Mouse (Mus musculus): ENCODE data around the gene Slc35e3.
"Not testable (repeated sequence)": the region's sequence is repeated elsewhere in the genome, so short reads cannot be mapped to it uniquely, and the experiment has no call there.

The Slc35e3 gene

DNA sequence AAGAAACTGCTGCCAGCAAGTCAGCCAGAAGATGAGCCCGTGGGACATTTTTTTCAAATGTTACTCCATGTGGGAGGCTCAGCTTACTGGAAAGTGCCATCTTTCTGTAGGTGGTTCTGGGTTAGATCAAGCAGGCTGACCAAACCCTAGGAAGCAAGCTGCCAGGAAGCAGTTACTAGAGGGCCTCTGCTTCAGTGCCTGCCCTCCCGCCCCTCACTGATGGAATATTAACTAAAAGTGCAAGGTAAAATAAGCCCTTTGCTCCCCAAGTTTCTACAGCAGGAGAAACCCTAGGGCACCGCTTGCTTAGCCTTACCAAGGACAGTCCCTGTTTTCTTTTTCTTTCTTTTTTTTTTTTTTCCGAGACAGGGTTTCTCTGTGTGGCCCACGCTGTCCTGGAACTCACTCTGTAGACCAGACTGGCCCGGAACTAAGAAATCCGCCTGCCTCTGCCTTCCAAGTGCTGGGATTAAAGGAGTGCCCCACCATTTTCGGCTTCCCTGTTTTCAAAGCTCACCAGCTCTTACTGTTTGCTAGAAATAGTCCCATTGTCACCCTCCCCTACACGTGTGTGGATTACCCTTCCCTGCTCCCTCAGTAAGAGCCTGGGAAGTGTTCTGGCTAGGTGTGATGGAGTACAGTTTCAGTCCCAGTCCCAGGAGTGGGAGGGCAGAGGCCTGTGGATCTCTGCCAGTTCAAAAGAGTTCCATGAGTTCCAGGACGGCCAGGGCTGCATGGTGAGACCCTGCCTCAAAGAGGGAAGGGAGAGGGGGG is 2.3 kb upstream of the Slc35e3 start:
- DNase-seq = no peak

DNA sequence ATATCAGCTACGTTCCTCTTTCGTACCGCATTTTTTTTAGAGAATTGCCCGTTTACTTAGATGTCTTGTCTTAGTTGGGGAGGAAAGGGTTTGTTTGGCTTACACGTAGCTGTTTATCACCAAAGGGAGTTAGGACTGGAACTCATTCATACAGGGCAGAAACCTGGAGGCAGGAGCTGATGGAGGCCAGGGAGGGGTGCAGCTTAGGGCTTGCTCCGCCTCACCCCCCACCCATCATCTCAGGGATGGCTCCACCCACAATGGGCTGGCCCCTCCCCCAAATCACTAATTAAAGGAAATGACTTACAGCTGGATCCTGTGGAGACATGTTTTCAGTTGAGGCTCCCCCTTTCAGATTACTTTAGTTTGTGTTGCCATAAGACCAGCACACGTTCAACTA is 1.5 kb upstream of the Slc35e3 start:
- no peak for DNase-seq

DNA sequence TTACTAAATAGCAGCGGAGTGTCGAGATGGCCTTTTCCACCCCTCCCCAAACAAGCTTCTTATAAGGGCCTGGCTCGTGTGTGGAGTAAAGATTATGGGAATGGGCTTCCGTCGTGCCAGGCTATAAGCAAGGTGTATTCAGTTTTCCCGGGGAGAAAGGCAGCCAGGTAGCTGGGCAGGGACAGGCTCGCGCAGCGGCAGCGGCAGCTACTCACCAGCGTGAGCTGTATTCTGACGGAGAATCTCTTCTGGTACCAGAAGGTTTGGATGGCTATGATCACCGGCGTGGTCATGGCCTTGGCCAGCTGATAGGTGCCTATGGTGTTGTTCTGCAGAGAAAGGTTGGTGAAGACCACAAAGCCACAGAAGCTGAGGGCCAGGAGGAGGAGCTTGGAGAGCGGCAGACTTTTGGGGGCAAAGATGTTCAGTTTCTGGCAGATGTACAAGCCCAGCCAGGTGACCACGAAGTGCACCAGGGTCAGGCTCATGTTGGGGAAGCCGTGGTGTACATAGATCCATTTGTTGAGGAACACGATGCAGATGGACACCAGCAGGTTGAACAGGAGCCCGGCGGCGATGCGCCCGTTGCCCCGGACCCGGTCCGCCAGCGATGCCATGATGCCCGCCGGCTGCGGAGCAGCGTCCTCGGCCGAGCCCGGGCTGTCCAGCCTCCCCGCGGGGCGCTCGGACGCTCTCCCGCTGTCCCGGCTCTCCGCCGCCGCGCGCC is 432 bp downstream of the Slc35e3 start:
- DNase-seq = peak; percentile 16 to 36

DNA sequence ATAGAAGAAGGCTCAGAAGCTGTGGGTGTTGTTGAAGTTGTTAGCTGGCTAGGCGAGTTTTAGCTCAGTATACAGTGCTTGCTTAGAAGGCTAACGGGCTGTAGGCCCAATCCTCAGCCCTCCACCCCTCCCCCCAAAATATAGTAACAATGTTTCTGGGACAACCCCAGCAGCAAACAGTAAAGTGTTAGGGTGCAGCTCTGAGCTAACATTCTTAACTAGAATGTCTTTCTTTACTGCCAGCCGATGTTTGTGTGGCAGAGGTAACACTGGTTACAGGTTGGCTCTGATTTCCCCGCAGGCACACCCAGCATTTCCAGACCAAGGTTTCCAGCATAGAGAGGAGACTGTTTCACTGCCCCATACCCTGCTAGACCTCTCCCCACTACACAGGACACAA is 2.2 kb downstream of the Slc35e3 start:
- DNase-seq = no peak

DNA sequence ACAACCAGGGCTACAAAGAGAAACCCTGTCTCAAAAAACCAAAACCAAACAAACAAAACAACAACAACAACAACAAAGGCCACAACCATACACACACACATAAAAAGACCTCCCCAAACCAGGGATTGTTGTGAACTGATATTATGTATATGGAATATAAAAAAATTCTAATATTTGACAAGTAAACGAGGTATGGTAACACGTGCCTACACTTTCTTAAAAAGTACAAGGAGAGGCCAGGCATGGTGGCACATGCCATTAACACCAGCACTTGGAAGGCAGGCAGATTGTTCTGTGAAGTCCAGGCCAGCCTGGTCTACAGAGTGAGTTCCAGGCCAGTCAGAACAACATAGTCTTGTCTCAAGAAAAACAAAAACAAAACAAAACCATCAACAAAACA is 3.0 kb downstream of the Slc35e3 start:
- no peak for DNase-seq

DNA sequence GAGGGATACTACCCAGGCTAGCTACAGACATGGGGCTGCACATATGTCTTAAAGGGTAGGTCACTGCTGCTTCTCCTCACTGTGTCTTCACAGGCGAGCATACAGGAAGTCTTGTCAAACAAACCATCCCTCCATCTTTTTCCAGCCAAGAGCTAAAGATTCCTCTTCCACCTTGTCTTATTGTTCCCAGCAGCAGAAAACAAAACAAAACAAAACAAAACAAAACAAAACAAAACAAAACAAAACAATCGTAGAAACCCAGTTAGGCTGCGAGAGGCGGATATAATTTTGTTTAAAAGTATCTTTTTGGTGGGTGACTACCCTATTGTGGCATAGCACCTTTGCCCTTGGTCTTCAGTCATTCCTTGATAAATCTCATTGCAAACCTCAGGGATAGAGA is 3.5 kb downstream of the Slc35e3 start:
- no peak for DNase-seq

DNA sequence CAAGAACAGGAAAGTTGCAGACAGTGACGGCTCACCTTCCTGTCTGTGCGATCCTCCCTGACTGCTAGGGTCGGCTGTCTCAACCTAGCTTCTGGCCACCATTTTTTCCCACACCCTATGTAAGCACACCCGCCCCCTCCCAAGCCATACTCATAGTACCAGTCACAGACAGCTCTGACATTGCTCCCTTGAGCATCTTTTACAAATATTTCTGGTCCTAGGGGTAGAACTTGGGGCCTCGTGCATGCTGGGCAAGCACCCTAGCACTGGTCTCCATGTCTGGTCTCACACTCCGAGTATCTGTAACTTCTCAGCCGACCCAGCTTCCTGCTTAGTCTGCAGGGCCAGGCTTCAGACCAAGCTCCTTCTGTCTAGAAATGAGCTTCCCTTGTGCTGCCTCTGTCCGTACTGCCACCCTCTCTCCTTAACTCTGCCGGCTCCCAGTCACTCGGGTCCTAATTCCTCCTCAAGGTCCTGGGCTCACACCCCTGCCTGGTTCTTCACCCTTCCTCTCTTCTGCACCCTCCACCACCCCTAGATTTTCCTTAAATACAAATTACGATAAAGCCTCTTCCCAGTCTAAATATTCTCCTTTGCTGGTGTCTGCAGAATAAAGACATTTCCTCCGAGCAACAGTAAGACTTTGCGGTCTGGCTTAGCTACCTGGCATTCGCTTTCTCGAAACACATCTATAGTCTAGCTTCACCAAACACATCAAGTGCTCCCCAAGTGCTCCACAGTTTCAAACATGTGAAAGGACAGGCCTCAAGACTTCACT is 4.3 kb downstream of the Slc35e3 start:
- no peak for DNase-seq

DNA sequence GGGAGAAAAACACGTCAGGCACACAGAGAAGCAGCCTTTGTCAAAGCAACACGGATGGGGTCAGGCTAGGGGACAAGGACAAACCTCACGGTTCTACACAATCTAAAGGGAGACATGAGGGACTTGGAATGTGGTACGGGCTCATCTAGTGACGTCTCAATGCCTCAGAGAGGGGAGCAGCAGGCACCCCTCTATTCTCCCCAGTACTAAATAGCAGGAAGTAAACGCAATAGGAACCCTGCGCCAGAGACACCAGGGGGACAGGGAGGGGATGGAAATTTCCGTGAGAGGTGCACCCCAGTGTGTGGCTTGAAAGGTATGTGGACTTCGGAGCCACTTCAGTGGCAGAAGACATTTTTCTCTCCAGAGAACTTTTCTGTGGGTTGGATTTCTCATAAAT is 5.2 kb downstream of the Slc35e3 start:
- no peak for DNase-seq

DNA sequence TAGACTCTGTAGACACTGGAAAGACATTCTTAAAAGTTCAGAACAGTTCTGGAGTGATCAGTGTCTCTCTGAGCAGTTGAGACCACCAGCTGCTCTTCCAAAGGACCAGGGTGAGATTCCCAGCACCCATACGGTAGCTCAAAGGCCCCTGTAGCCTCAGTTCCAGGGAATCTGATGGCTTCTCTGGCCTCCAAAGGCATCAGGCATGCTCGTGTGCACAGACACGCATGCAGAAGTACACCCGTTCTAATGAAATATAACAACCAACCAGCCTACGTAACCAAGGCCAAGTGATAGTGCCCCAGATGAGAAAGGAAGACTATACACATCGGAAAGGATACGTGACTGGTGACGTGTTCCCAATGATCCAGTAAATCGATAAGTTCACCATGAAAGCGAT is 6.0 kb downstream of the Slc35e3 start:
- no peak for DNase-seq

DNA sequence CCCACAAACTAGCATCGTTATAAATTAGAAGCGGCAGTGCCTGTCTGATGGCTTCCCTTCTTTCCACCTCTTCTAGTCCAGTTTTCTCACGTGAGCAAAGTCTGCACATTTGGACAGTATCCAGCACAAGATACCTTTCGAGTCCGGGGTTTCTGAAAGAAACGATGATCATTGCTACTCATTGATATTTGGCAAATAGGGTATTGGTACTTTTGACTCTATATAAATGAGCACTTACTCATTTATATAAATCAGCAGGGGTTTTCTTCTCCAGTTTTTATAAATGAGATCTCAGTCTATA is 6.6 kb downstream of the Slc35e3 start:
- DNase-seq = no peak

DNA sequence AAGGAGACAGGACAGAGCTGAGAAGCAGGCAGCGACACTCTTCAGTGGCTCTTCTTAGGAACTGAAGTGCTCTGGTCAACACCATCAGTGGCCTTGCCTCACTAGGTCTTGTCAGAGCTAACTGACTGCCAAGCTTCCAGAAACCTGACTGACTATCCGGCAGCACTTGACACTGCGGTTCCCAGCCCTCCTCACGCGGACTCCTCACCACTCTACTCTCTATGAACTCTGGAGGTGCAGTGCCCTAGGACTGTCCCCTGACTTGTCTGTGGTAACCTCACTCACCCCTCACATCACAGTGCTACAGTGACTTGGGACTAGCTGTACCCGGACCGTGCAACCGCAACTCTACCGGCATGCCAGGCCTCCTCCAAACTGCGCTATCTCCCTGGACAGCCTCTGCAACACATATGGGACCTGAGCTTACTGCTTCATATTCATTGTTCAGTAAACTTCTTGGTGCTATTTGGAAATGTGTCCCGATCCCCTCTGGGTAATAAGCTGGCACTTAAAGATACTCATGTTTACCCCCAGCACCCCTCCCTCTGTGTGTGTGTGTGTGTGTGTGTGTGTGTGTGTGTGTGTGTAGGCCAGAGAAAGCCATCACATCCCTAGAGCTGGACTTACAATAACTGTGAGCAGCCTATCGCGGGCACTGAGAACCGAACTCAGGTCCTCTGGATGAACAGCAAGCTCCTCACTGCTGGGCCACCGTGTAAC is 7.1 kb downstream of the Slc35e3 start:
- no peak for DNase-seq

DNA sequence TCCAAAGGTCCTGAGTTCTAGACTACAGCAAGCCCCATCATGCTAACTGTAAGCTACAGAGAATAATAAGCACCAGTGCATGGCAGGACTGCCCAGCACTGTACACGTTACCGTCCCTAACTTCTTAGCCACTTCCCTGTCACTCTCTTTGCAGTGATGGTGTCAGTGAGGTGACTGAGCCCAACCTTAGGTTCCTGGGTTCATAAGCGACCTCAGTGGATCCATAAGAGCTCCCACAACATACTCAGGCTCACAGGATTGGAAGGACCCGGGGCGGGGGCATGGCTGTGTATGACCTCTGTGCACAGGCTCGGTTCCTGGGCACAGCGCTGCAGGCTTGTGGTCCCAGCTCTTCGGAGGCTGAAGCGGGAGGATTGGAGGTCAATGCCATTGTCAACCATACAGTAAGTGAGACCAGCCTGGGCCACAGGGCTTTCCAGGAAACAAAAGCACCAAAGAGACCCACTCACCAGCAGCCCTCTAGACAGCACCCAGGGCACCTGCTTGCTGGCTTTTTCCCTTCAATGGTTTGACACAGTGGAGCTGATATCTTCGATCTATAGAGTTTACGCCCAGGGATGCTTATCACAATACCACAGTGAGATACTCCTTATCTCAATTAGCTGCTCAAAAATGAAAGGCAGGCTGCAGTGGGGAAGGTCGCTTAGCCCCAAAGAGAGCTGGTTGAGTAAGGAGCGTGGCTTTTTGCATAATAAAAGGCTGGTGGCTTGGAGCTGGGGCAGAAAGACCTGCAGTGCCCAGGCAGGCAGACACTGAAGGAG is 7.8 kb downstream of the Slc35e3 start:
- no peak for DNase-seq

DNA sequence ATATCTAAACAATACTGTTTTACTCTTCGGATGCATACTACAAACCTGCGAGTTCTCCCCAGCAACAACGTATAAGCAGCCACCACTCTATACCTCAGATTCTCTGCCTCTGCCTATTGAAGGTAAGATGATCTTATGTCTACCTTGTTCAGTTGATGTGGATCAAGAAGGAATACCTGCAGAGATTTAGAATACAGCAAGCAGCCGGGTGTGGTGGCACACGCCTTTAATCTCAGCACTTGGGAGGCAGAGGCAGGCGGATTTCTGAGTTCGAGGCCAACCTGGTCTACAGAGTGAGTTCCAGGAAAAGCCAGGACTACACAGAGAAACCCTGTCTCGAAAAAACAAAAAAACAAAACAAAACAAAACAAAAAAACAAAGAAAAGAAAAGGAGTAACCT is 8.7 kb downstream of the Slc35e3 start:
- DNase-seq = not testable (repeated sequence)

DNA sequence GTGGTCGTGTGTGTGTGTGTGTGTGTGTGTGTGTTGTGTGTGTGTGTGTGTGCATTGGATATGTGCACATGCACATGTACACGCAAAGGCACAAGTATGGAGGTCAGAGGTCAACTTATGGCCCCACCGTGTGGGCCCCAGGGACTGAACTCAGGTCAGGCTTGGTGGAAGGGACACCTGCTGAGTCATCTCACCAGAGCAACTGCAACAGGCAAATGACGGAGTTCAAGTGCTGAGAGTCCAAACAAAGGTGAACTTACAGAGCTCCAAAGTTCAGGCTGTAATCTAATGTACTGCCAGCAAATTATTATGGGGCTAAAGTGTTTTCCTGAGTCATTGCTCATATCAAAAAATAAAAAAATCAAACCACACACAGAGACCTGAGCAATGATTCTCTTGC is 9.1 kb downstream of the Slc35e3 start:
- DNase-seq = no peak

DNA sequence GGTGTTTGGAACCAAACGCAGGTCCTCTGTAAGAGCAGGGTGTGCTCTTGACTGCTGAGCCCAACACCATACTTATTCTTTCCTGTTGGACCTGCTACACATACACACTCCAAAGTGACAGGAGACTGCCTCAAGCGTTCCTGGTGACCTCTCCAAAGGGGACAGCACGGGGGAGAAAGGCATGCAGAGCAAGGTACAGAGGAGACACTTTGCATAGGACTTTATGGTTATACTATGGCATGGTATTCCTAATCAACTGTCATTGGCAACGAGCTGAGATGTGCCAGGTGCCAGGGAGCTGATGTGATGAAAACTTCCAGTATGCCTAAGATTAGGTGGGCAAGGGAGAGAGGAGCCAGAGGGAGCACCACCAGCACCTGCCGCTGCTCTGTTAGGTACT is 9.6 kb downstream of the Slc35e3 start:
- DNase-seq = no peak

DNA sequence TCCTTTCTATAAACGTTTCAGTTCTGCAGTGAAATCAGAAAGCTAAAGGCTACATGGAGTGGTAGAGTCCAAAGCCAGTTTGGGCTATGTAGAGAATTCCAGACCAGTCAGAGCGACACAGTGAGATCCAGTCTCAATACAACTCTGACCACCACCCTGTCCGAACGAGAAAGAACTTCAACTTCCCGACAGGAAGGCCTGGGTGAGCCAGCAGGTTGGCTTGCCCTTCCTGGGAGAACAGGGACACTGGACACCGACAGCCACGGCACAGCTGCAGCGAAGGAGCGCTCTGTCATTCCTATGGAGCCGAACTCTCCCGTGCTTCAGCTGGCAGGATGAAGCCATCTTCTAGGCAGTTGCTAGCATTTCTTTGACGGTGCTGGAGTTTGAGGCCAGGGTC is 10.8 kb downstream of the Slc35e3 start:
- DNase-seq = not testable (repeated sequence)

DNA sequence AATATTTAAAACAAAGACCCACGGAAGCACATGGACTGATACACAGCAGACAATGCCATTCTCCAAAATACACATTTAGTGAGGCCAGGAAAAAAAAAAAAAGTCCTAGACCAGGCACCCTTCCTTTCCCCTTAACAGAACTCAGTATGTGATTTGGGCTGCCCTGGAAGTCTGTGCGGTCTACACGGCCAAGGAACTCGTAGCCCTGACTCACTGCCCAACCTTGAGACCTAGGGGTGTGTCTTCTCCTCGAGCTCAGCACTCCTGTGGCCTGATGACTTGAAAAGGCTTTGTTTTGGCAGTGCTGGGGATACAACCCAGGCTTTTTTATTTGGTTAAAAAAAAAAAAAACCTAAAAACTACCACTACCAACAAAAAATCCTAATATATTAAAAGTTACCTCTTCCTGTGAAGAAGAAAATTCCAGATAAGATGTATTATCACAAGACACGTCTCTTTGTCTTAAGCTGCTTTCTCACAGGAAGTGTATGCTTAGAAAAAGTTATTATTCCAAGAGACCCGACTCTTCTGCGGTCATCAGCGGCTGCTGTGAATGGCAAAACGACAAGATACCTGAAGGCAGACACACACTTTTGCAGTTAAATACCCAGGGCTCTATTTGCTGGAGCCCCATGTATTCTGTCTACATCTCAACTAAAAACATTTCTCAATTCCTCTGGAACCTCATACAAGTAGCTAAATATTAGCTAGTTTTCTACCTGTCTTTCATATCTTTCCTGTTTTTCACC is 11.9 kb downstream of the Slc35e3 start:
- not testable (repeated sequence) for DNase-seq

DNA sequence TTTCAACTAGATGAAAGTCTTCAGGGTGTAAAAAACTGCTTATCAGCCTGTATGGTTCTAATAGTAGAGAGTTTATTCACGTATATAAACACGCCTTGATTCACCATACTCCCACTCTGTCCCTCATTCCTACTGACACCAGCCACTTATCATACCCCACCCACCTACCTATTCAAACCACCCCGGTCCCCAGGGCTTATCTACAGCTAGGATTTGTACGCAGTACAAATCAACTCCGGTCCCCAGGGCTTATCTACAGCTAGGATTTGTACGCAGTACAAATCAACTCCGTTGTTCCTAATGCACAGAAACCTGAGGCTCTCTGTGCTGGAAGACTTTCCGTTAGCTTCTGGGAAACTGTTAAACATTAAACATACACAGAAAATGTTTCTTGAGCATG is 12.5 kb downstream of the Slc35e3 start:
- not testable (repeated sequence) for DNase-seq

DNA sequence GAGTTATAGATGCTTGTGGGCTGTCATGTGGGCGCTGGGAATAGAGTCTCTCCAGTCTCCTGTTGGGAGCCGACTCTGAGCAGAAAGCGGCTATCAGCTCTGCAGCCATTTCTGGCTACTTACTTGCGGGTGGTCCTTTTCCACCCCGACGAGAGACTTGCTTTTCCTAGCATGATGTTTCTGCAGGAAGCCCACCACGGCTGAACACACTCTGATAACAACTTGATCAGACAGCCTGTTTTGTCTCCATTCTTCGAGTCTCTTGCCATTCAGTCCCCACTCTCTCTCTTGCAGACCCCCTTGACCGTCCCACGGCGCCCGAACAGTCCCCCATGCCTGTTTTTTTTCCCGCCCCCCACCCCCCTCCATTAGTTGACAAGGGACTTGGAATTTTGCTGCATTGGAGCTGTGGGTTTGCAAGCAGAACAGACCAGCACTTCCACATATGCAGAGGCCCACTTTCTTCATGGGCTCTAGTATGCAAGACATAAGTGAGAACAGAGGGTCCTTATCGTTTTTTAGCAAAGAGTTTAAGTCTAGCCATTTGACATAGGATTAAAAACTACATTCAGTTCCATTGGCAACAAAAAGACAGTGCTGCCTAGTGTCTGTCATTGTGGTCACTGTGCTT is 13.1 kb downstream of the Slc35e3 start:
- no peak for DNase-seq

DNA sequence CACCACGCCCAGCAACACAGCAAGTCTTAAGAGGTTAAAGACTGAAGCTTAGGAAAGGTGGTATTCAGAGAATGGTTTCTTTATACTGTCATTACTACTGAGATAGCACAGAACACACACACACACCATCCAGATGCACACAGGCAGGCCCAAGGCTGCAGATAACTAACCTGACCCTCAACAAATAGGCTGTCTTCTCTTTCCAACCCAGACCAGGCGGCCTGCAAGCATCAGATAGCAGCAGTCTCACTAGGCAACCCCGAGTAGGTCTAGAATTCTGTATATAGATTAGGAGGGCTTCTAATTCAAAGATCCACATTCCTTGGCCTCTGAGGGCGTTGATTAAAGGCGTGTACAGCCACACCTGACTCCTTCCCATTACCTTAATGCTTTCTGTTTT is 14.0 kb downstream of the Slc35e3 start:
- no peak for DNase-seq

All from cerebellum, postnatal 36 days (tissue).